ENCODE assay signal across 8 mouse cellular contexts in genomic region chr7:24564607-24565265, GRCm38 (mm10). TPM values are rescaled to one million over a fixed set of nuclear protein-coding genes. Genes with fewer than 3 reads are reported as not detected.
DNase-seq lines count a peak whose midpoint lies in the region; ATAC-seq and TF ChIP-seq lines count a peak whose summit lies in the region.

No protein-coding gene starts in this region.

- H3K27me3 ChIP-seq in forebrain, embryonic 14.5 days (replicated peaks; ENCODE audit: control insufficient read depth, insufficient read depth, low read length) = no peaks in the 10 kb centered on the region
- H3K27me3 ChIP-seq in liver, adult 2 months (ENCODE audit: control insufficient read depth, insufficient read depth, low read length) = no peaks in the 10 kb centered on the region

- H3K4me2 ChIP-seq in forebrain, embryonic 14.5 days (ENCODE audit: low read length) = no peak overlapping the region

- no peak for TF ChIP-seq POLR2A in liver, adult 2 months (IDR thresholded peaks at IDR 0.05; ENCODE audit: extremely low read depth, insufficient read depth, low read length)

- peak; percentile 46; the same call in 1 of the 2 replicates for ATAC-seq in forebrain, embryonic 14.5 days
- peak; percentile 93 for ATAC-seq in inflammation-experienced regulatory T-cells, adult 6 months

- H3K27ac ChIP-seq in forebrain, embryonic 14.5 days (ENCODE audit: low read depth, low read length) = no peak overlapping the region
- no peak overlapping the region for H3K27ac ChIP-seq in liver, adult 2 months (replicated peaks; ENCODE audit: insufficient read depth, low read depth, low read length)

- peak; percentile 99 for TF ChIP-seq CTCF in liver, adult 2 months (IDR thresholded peaks at IDR 0.05; ENCODE audit: low read depth, low read length)

- peak; percentile 73 for DNase-seq in urinary bladder, postnatal 14 days (ENCODE audit: low spot score)
- DNase-seq in urinary bladder, postnatal 10 days (ENCODE audit: low spot score) = no peak
- DNase-seq in c-Kit-positive CD71-negative TER-119-negative erythroid progenitor cells, embryonic 14.5 days (ENCODE audit: low read depth) = peak; percentile 41
- peak; percentile 53 for DNase-seq in forebrain, embryonic 14.5 days (ENCODE audit: low spot score)
- peak; percentile 32 for DNase-seq in liver, adult 2 months (ENCODE audit: extremely low read depth, low read depth, low spot score)
- peak; percentile 86 for DNase-seq in naive thymus-derived CD4-positive, alpha-beta T cell, adult 2 months (ENCODE audit: low read depth)
- DNase-seq in thymus, postnatal 0 days (ENCODE audit: low spot score) = peak; percentile 66

- H3K4me3 ChIP-seq in forebrain, embryonic 14.5 days (ENCODE audit: low read depth, low read length) = no peak overlapping the region
- H3K4me3 ChIP-seq in liver, adult 2 months (ENCODE audit: insufficient read depth, low read depth, low read length) = no peak overlapping the region

- no peaks in the 10 kb centered on the region for H3K79me2 ChIP-seq in liver, adult 2 months (ENCODE audit: control insufficient read depth, insufficient read depth, low read length)

- WGBS in forebrain, embryonic 14.5 days = 61% methylated on average over 6 of the region's 6 CpGs
- WGBS in liver, adult 2 months = 70% methylated on average over 6 of the region's 6 CpGs

- no peak overlapping the region for H3K9ac ChIP-seq in forebrain, embryonic 14.5 days (ENCODE audit: low read length)
- no peak overlapping the region for H3K9ac ChIP-seq in liver, adult 2 months (ENCODE audit: low read depth, low read length)

- H3K4me1 ChIP-seq in forebrain, embryonic 14.5 days (ENCODE audit: control insufficient read depth, insufficient read depth, low read length) = no peaks in the 10 kb centered on the region
- no peaks in the 10 kb centered on the region for H3K4me1 ChIP-seq in liver, adult 2 months (ENCODE audit: control insufficient read depth, insufficient read depth, low read length)

- H3K9me3 ChIP-seq in forebrain, embryonic 14.5 days (replicated peaks; ENCODE audit: control insufficient read depth, low read length) = no peaks in the 10 kb centered on the region

- H3K36me3 ChIP-seq in forebrain, embryonic 14.5 days (ENCODE audit: control insufficient read depth, insufficient read depth, low read length) = peaks cover 63% of the 10 kb centered on the region
- no peaks in the 10 kb centered on the region; the same call in 1 of the 2 replicates for H3K36me3 ChIP-seq in liver, adult 2 months (ENCODE audit: control insufficient read depth, insufficient read depth, low read length)

RNA-seq across cellular contexts. Expression of gene Xrcc1, which starts 18.6 kb away (rescaled TPM):
- 65.1 and 66.6 TPM in 2 replicates for polyA plus RNA-seq in forebrain, embryonic 14.5 days (2014; fragmentation: Nextera tagmentation; extraction: Ambion mirVana)
- polyA plus RNA-seq in inflammation-experienced regulatory T-cells, adult 6 months (2017; shearing (Covaris generic)) = 10 to 100 TPM; 24.2 to 34.4 (median 31.8) TPM
- total RNA-seq in liver, adult 2 months (2014; rRNA removed) = 4.8 and 7.4 TPM in 2 replicates
- polyA plus RNA-seq in liver, adult 2 months (2012; rRNA removed) = 12.6 and 17.1 TPM in 2 replicates
- 61.0 and 66.5 TPM in 2 replicates for polyA plus RNA-seq in thymus, postnatal 0 days (2015; fragmentation: Nextera tagmentation; extraction: Ambion mirVana)

RNA-seq across cellular contexts. Expression of gene Pinlyp, which starts 18.8 kb away (rescaled TPM):
- 0.28 TPM in 1 of 2 replicates, not detected in the other for polyA plus RNA-seq in forebrain, embryonic 14.5 days (2014; fragmentation: Nextera tagmentation; extraction: Ambion mirVana)
- not detected for polyA plus RNA-seq in inflammation-experienced regulatory T-cells, adult 6 months (2017; shearing (Covaris generic))
- not detected in 2 replicates for total RNA-seq in liver, adult 2 months (2014; rRNA removed)
- not detected in 2 replicates for polyA plus RNA-seq in liver, adult 2 months (2012; rRNA removed)
- polyA plus RNA-seq in thymus, postnatal 0 days (2015; fragmentation: Nextera tagmentation; extraction: Ambion mirVana) = 1.8 and 2.4 TPM in 2 replicates

RNA-seq across cellular contexts. Expression of gene Ethe1, which starts 22.6 kb away (rescaled TPM):
- 22.6 and 23.2 TPM in 2 replicates for polyA plus RNA-seq in forebrain, embryonic 14.5 days (2014; fragmentation: Nextera tagmentation; extraction: Ambion mirVana)
- 10 to 100 TPM; 13.1 to 17.7 (median 17.6) TPM for polyA plus RNA-seq in inflammation-experienced regulatory T-cells, adult 6 months (2017; shearing (Covaris generic))
- 71.1 and 91.4 TPM in 2 replicates for total RNA-seq in liver, adult 2 months (2014; rRNA removed)
- polyA plus RNA-seq in liver, adult 2 months (2012; rRNA removed) = 227 and 244 TPM in 2 replicates
- polyA plus RNA-seq in thymus, postnatal 0 days (2015; fragmentation: Nextera tagmentation; extraction: Ambion mirVana) = 39.2 and 39.9 TPM in 2 replicates

RNA-seq across cellular contexts. Expression of gene Zfp575, which starts 22.7 kb away (rescaled TPM):
- 3.3 and 6.6 TPM in 2 replicates for polyA plus RNA-seq in forebrain, embryonic 14.5 days (2014; fragmentation: Nextera tagmentation; extraction: Ambion mirVana)
- under 1 TPM in 2 of 3 experiments, not detected in 1; 0.13 to 0.20 TPM for polyA plus RNA-seq in inflammation-experienced regulatory T-cells, adult 6 months (2017; shearing (Covaris generic))
- not detected in 2 replicates for total RNA-seq in liver, adult 2 months (2014; rRNA removed)
- polyA plus RNA-seq in liver, adult 2 months (2012; rRNA removed) = 0.02 TPM in 1 of 2 replicates, not detected in the other
- 0.48 and 0.71 TPM in 2 replicates for polyA plus RNA-seq in thymus, postnatal 0 days (2015; fragmentation: Nextera tagmentation; extraction: Ambion mirVana)

RNA-seq across cellular contexts. Expression of gene Irgq, which starts 34.2 kb away (rescaled TPM):
- polyA plus RNA-seq in forebrain, embryonic 14.5 days (2014; fragmentation: Nextera tagmentation; extraction: Ambion mirVana) = 19.5 and 25.1 TPM in 2 replicates
- 1 to 10 TPM in 2 of 3 experiments, under 1 TPM in 1; 0.79 to 1.2 (median 1.0) TPM for polyA plus RNA-seq in inflammation-experienced regulatory T-cells, adult 6 months (2017; shearing (Covaris generic))
- total RNA-seq in liver, adult 2 months (2014; rRNA removed) = 3.0 and 4.8 TPM in 2 replicates
- polyA plus RNA-seq in liver, adult 2 months (2012; rRNA removed) = 12.5 and 14.0 TPM in 2 replicates
- polyA plus RNA-seq in thymus, postnatal 0 days (2015; fragmentation: Nextera tagmentation; extraction: Ambion mirVana) = 5.5 and 5.7 TPM in 2 replicates
